Mouse (Mus musculus) urinary bladder, adult 2 months (tissue): Measurements from ENCODE around the gene Scrn1. TPM values are rescaled to one million over a fixed set of nuclear protein-coding genes. Genes with fewer than 3 reads are reported as not detected.

Experiments used
- DNase-seq: peaks from one replicate; pipeline ENCODE4 v3.0.0; 2022; ENCODE audit warnings: low spot score
- polyA plus RNA-seq: library from polyadenylated mRNA; depleted of rRNA; stranded (reverse); fragments of >200 nt; gene quantifications from 2 replicates; pipeline ENCODE4 v1.2.3, GENCODE M21; 2012

Scrn1 gene
- polyA plus RNA-seq, 1 experiment: 6.3 TPM

GRCm38 (mm10) chr6:54566546-54566919 is 244 bp upstream of the Scrn1 start:
- no peak for DNase-seq

DNA sequence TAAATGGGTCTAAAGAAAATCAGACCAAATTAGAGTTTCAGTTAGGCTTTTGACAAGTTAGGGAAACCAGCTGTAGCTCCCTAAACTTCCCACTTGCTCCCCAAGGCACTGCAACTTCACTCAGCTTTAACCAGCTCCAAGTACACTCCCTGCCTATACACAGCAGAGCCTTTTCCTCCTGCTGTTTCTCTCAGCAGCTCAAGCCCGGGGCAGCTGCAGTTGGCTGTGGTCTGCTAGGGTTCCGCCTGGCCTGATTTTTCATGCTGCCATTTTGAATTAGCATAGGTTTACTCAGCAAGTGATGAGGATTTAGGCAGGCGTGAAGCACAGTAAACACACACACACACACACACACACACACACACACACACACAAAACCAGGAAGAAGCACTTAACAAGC is 1.3 kb downstream of the Scrn1 start:
- DNase-seq: no peak

GRCm38 (mm10) chr6:54564506-54564991 is 1.7 kb downstream of the Scrn1 start:
- DNase-seq: no peak

DNA sequence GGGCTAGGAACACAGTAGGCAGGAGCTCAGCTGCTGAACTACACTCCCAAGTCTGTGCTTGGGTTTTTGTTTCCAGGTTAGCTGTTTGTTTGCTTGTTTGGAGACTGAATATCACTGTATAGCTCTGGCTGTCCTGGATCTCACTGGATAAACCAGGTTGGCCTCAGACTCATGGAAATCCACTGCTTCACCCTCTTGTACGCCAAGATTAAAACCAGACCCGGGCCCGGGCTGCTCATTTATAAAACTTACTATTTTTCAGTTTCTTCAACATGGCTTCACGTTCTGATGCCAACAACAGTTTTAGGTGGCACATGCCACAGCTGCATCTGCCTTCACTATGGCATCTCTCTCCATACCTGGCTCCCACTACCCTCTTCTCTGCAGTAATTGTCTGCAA is 2.7 kb downstream of the Scrn1 start:
- DNase-seq: no peak

DNA sequence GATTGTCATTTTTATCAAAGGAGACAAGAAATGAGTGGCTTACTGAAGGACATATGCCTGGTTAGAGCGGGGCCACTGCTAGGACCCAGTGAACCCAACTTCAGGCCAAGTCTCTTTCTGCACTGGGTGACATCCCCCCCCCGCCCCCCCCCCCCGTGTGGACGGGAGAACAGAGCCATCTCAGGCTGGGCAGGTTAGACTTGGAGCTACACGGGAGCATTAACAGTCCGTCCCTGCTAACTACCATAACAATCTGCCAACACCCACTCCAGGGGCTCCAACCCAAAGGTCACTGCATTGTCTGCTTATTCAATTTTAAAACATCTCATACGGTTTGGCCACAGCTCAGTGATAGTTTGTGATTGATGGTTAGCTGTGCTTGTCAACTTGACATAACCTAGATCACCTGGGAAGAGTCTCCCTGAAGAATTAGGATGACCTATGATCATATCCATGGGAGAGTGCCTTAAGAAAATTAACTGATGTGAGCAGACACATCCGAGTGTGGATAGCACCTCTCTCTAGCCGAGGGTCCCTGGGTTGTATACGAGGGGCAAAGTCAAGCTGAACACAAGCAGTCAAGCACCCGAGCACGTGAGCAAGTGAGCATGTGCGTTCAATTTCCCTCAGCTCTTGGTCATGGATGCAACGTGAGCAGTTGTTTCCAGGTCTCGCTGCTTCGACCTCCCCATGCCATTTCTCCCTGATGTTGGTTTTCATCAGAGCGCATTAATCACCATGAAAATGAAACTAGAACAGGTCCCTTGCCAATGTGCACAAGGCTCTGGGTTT is 4.1 kb downstream of the Scrn1 start:
- no peak for DNase-seq

- no peak for DNase-seq
Measured at GRCm38 (mm10) chr6:54558466-54558865, 7.8 kb downstream of the Scrn1 start.

- no peak for DNase-seq
Measured at GRCm38 (mm10) chr6:54557671-54558070, 8.6 kb downstream of the Scrn1 start.

- DNase-seq: no peak
Measured at GRCm38 (mm10) chr6:54555816-54556215, 10.5 kb downstream of the Scrn1 start.

DNA sequence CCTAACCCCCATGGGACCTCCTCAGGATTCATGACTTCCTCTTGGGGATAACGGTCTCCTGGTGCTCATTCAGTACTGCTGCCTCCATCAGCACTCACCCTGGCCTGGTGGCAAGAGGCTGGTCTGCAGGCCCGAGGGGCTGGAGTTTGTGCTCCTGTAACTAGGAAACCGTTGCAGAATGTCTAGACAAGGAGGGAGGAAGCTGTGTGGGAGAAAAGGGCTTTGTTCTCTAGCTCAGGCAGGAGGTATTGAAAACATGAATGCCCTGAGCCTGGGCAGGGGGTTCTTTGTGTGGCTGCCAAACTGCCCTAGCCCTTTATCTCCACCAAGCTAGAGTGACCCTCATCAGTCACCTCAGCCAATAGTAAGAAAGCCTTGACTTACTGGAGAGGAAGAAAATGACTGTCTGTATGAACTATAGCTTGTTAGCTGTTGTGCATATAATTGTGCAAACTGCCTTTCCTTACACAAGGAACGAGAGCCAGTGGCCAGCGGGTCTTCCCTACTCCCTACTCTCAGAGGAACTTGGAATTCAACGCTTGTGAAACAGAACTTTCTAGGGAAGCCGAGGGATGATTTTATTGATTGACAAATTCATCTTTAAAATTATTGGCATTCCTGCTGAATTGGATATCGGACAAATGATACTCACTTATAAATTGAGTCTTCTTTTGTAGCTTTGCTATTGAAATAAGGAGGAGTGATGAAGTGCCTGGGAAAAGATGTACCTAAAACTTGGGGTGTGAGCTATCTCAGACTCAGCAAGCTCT is 11.8 kb downstream of the Scrn1 start:
- DNase-seq: no peak

GRCm38 (mm10) chr6:54553632-54554031 is 12.7 kb downstream of the Scrn1 start:
- no peak for DNase-seq

GRCm38 (mm10) chr6:54552721-54553413 is 13.4 kb downstream of the Scrn1 start:
- DNase-seq: no peak

- no peak for DNase-seq
Measured at GRCm38 (mm10) chr6:54550801-54551323, 15.4 kb downstream of the Scrn1 start.

DNA sequence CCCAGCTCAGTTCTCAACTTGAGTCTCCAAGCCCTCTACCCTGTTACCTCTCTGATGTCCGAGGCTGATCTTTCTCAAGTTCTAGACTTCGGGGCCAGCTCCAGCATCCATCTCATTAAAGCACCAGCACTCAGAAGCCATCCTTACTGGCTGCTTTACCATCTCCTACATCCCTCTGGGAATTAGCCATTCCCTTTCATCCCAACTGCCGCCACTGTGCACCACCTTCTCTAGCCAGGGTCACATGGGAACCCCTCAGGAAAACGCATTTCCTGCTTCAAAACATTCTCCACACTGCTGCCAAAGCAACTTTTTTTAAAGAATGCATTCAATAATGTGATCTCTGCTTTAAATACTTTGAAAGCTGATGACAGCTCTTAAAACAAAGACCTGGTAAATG is 17.0 kb downstream of the Scrn1 start:
- no peak for DNase-seq

DNA sequence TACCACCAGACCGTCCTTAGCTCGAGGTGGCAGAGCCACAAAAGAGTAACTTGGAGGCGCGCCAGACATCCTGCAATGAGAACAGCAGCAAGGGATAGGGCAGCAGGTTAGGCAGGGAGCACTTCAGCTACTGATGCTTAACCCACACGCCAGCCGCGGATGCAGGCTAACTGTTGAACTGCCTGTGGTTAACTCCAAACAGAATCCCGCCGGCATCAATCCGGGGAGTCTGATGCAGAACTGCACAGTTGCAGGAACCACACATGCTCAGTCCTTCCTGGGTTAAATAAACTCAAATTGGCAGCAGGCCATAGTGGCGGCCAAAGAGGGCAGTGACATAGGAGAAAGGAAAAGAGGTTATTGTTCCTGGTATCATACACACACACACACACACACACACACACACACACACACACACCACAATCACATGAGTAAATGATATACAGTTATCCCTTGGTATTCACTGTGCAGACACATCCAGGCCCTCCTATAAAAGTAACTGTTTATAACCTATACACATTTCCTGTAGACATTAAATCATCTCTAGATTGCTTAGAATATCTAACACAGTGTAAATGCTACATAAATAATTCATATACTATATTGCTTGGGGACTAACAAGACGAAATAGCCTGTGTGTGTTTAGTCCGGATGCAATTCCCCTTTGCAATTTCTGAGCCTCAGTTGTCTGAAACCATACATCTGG is 17.8 kb downstream of the Scrn1 start:
- no peak for DNase-seq

GRCm38 (mm10) chr6:54543646-54544045 is 22.6 kb downstream of the Scrn1 start:
- no peak for DNase-seq

GRCm38 (mm10) chr6:54542836-54543235 is 23.5 kb downstream of the Scrn1 start:
- DNase-seq: no peak

DNA sequence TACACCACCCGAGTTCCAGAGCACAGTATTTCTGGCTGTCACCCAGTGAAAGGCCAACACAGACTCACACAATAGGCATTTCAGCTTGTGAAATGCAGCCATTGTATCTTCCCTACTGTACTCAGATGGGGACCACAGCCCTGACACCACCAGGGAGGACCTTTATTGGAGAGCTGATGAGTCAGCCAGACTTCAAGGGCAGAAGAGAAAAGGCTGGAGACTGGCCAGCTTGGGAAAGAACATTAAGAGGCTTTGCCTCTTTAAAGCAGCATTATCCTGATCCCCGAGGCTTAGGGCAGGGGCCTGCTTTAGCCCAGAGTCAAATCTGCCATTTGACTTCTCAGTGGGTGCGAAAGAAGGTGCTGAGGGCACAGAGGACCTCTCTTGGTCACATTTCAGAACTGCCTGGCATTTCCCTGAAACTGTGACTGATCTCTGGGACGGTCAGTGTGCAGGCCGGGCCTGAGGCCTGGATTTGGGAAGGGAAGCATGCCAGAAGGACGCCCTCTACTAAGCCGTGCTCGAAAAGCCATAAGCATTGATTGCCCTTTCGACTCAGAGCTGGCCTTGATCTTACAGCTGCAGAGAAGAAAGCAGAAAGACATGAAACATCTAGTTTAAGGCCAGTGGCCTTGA is 25.9 kb downstream of the Scrn1 start:
- no peak for DNase-seq

DNA sequence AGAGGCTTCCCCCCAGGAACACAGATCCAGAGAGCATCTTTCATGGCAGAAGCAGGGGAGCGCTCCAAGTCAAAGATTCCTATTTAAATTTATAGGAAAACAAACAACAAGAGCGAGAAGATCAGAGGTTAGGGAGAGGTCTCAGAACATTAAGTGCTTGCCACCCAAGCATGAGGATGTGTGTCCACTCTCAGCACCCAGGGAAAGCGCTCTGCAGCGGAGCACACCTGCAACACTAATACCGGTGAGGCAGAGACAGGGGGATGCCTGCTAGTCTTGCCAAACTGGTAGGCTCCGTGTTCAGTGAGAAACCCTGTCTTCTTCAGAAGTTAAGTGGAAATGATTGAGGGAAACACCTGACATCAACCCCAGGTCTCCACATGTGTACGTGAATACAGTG is 26.9 kb downstream of the Scrn1 start:
- DNase-seq: no peak

DNA sequence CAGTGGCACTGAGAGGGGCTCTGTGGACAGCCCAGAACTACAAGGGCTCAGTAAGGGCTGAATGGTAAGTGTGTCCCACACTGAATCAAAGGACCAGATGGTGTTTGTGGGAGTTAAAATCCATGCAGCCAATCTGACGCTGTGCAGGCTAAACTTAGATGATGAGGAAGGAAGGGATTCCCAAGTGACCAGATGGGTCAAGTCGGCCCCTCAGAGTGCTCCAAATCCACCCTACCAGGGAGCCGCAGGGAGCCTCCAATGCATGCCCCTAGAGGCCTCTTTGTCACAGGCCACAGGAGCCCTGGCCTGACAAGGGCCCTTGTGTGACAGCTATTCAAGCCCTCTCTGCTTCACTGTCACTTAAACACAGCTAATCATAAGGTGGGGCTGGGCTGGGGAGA is 27.5 kb downstream of the Scrn1 start:
- DNase-seq: no peak

- DNase-seq: no peak
Measured at GRCm38 (mm10) chr6:54537053-54537452, 29.2 kb downstream of the Scrn1 start.

- no peak for DNase-seq
Measured at GRCm38 (mm10) chr6:54535485-54535884, 30.8 kb downstream of the Scrn1 start.
